Mouse (Mus musculus) C2C12 (cell line): ENCODE measurements around the gene Nwd2. TPM values are rescaled to one million over a fixed set of nuclear protein-coding genes. Genes with fewer than 3 reads are reported as not detected.

Source experiments
- H3K27me3 ChIP-seq: one replicate; pipeline ENCODE4 v1.6.1; 2011; ENCODE audit not compliant: control insufficient read depth, insufficient read depth, insufficient read length
- H3K36me3 ChIP-seq: one replicate; pipeline ENCODE4 v1.6.1; 2011; ENCODE audit not compliant: control insufficient read depth, insufficient read depth
- H3K4me3 ChIP-seq: one replicate; pipeline ENCODE4 v1.5.1; 2011; ENCODE audit warnings: mild to moderate bottlenecking, control low read depth; ENCODE audit not compliant: poor library complexity, insufficient read depth, severe bottlenecking
- H3K79me2 ChIP-seq: one replicate; pipeline ENCODE4 v1.6.1; 2011; ENCODE audit not compliant: control insufficient read depth, insufficient read depth
- H3K79me3 ChIP-seq: one replicate; pipeline ENCODE4 v1.6.1; 2011; ENCODE audit warnings: low read depth, control low read depth
- H3ac ChIP-seq: one replicate; pipeline ENCODE3; 2011; ENCODE audit warnings: low read depth; ENCODE audit not compliant: control insufficient read depth, insufficient read length
- CEBPB ChIP-seq: IDR thresholded peaks from one replicate; pipeline ENCODE4 v1.6.1; 2011; ENCODE audit warnings: low read depth, mild to moderate bottlenecking, control low read depth, moderate library complexity
- CTCF ChIP-seq: IDR thresholded peaks from one replicate; pipeline ENCODE4 v1.5.1; 2011; ENCODE audit not compliant: control insufficient read depth, insufficient read depth, insufficient read length
- FOSL1 ChIP-seq: IDR thresholded peaks from one replicate; pipeline ENCODE4 v1.8.0; 2011; ENCODE audit warnings: mild to moderate bottlenecking, low read length; ENCODE audit not compliant: poor library complexity, insufficient read depth, severe bottlenecking
- MAX ChIP-seq: IDR thresholded peaks from one replicate; pipeline ENCODE4 v1.6.1; 2011; ENCODE audit warnings: mild to moderate bottlenecking, control low read depth
- MYOD1 ChIP-seq: IDR thresholded peaks from one replicate; pipeline ENCODE4 v1.6.1; 2011; ENCODE audit warnings: low read depth; ENCODE audit not compliant: control insufficient read depth, insufficient read length
- MYOG ChIP-seq: IDR thresholded peaks from one replicate; pipeline ENCODE4 v1.6.1; 2011; ENCODE audit not compliant: control insufficient read depth, insufficient read length; ENCODE audit errors: extremely low read depth
- USF1 ChIP-seq: IDR thresholded peaks from one replicate; pipeline ENCODE4 v1.6.1; 2011; ENCODE audit warnings: low read depth, mild to moderate bottlenecking, control low read depth, moderate library complexity
- polyA plus RNA-seq: library from polyadenylated mRNA; unstranded; fragments of >200 nt; fragmentation: generic; extraction: Trizol; gene quantifications from one replicate; pipeline ENCODE4 v1.2.1, GENCODE M21; 2012; ENCODE audit warnings: missing spikeins

Nwd2 gene
- polyA plus RNA-seq, 1 experiment = not detected

DNA sequence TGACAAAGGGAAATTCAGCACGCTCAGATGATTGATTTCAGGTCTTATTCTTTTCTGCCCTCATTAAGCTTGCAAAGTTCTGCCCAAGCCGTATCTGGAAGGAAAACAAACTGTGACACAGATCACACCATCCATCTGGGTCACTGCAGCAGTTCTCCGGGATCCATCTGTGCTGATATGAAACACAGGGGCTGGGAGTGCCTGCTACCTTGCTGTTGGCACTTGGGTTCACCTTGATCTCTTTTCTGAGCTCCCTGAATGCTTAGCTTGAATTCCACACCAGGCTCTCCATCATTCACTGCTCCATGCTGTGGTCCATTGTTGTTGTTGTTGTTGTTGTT, 20.4 kb upstream of the Nwd2 start:
- H3K79me3 ChIP-seq = no peaks in the 10 kb centered on the region
- H3K4me3 ChIP-seq = no peak overlapping the region
- no peaks in the 10 kb centered on the region for H3K27me3 ChIP-seq
- no peak for TF ChIP-seq USF1
- TF ChIP-seq FOSL1 = no peak
- no peak for TF ChIP-seq CTCF
- TF ChIP-seq CEBPB = no peak
- TF ChIP-seq MYOG = no peak
- TF ChIP-seq MYOD1 = no peak
- no peak for TF ChIP-seq MAX
- no peaks in the 10 kb centered on the region for H3K79me2 ChIP-seq
- H3ac ChIP-seq = no peak overlapping the region
- H3K36me3 ChIP-seq = no peaks in the 10 kb centered on the region

DNA sequence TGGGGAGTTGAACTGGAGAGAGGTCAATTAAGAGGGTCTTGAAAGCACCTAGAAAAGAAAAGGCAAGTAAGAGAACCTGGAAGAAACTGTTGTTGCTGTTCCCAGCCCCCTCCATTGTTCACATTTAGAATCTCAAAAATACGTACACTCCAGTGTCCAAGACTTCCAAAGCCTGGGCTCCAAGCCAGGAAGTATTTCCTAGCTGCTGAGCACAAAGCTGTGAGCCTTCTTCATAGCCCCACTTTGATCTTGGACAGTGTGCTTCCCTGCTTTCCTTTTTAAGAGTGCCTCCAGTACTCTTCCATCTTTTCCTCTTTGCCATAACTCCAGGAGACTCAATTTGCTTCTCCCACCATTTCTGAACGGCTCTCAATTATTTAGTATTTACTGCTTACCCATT, 14.3 kb upstream of the Nwd2 start:
- H3K79me2 ChIP-seq = no peaks in the 10 kb centered on the region
- H3K27me3 ChIP-seq = no peaks in the 10 kb centered on the region
- no peaks in the 10 kb centered on the region for H3K79me3 ChIP-seq
- TF ChIP-seq CEBPB (no peak), USF1 (no peak), FOSL1 (no peak), CTCF (no peak), MYOD1 (no peak), MAX (no peak), MYOG (no peak)
- no peaks in the 10 kb centered on the region for H3K36me3 ChIP-seq
- H3ac ChIP-seq = no peak overlapping the region
- no peak overlapping the region for H3K4me3 ChIP-seq

DNA sequence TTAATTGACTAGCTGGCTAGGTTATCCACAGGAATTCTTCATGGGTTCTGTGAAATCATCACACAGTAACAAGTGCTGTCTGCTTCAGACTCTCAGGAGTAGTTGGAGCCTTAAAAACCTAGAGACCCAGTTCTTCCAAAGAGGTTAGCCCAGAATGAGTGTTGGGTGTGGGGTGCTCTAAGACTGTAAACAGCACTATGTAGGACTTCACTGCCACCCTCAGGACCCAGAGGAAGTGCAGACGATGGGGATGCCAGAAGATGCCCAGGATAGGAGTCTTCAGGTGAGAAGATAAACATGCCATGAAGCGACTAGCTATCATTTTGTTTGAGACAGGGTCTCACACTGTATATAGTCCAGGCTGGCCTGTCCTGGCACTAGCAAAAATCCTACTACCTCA, 715 bp upstream of the Nwd2 start:
- Histone ChIP-seq H3K79me2 (no peaks in the 10 kb centered on the region), H3K36me3 (no peaks in the 10 kb centered on the region), H3K79me3 (no peaks in the 10 kb centered on the region), H3K4me3 (no peak overlapping the region), H3ac (no peak overlapping the region), H3K27me3 (peaks cover 14% of the 10 kb centered on the region)
- no peak for TF ChIP-seq CTCF
- no peak for TF ChIP-seq USF1
- no peak for TF ChIP-seq CEBPB
- TF ChIP-seq MYOD1 = no peak
- no peak for TF ChIP-seq MAX
- no peak for TF ChIP-seq MYOG
- no peak for TF ChIP-seq FOSL1

DNA sequence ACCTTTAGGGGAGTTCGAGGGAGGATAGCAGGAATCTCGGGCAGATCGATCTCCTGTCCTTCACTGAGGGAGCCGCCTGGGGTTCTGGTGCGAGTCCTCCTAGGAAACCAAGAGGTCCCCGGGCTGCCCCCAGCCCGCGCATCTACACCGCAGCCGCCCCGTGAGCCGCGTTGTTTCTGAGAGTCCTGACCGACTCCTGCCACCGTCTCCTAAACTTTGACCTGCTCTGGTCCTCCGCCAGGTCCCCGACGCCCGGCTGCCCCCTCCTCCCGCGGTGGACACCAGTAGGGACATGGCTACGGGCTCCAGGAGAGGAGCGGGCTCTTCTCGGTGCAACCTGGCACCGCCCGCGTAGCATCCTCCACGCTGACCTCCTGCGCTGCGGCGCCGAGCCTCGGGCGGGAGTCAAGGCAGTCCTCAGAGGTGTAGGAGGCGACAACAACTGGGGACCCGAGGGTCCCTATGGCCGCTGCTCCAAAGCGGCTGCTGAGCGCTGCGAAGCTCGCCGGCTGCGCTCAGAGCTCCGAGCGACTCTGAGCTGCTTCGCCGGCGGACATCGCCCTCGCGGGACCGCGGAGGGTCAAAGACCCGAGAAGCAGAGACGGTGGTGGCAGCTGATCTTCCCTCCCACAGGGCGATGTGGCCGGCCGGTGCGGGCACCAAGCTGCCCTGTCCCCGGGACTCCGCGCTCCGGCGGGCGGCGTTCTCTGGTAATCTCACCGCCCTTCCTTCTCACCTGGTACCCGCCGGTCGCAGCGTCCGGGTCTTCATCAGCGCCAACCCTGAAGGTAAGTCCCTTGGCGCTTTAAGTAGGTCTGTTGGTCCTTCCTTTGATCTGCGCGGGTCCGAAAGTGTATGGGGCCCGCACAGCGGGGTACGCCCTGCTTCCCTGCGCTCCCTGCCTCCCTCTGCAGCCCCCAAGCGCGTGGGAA, 897 bp downstream of the Nwd2 start:
- Histone ChIP-seq H3K27me3 (peaks cover 14% of the 10 kb centered on the region), H3K79me2 (no peaks in the 10 kb centered on the region), H3K79me3 (no peaks in the 10 kb centered on the region), H3ac (no peak overlapping the region), H3K36me3 (no peaks in the 10 kb centered on the region), H3K4me3 (no peak overlapping the region)
- no peak for TF ChIP-seq CTCF

DNA sequence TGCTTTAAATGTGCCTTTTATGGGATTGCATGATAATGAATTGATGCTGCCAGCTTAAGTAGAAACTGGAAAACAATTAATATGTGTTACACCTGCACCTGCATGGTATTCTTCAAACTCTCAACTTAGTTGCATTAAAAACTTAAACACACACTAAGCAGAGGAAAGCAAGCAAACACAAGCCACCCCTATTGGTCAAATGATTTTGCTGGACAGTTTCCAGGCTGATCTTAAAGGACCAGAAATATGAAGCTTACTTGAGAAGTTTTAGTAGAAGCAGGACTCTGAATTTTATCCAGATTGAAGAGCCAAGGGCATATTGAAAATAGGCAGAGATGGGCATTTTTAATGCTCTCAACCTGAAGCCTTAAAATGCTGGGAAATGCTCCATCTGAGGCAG, 2.9 kb downstream of the Nwd2 start:
- peaks cover 14% of the 10 kb centered on the region for H3K27me3 ChIP-seq
- no peak for TF ChIP-seq MYOG
- TF ChIP-seq CTCF = no peak
- TF ChIP-seq MYOD1 = no peak
- no peak for TF ChIP-seq CEBPB
- no peak for TF ChIP-seq USF1
- no peak for TF ChIP-seq FOSL1
- no peak for TF ChIP-seq MAX
- H3ac ChIP-seq = no peak overlapping the region
- H3K4me3 ChIP-seq = no peak overlapping the region
- H3K79me3 ChIP-seq = no peaks in the 10 kb centered on the region
- H3K36me3 ChIP-seq = no peaks in the 10 kb centered on the region
- no peaks in the 10 kb centered on the region for H3K79me2 ChIP-seq

GRCm38 (mm10) chr5:63652705-63653104, 3.8 kb downstream of the Nwd2 start:
- H3K79me3 ChIP-seq = no peaks in the 10 kb centered on the region
- H3K79me2 ChIP-seq = no peaks in the 10 kb centered on the region
- H3ac ChIP-seq = no peak overlapping the region
- no peak overlapping the region for H3K4me3 ChIP-seq
- no peak for TF ChIP-seq MYOG
- no peak for TF ChIP-seq MAX
- TF ChIP-seq FOSL1 = no peak
- TF ChIP-seq MYOD1 = no peak
- TF ChIP-seq USF1 = no peak
- no peak for TF ChIP-seq CEBPB
- TF ChIP-seq CTCF = no peak
- H3K36me3 ChIP-seq = no peaks in the 10 kb centered on the region
- peaks cover 14% of the 10 kb centered on the region for H3K27me3 ChIP-seq
